Mouse (Mus musculus): ENCODE measurements at regions not wholly inside any gene's neighbourhood (a gene's known extent, or its start where the extent isn't known, plus 50 kb on each side); places are given as distances from the start of the nearest gene placed in this dataset.

DNA sequence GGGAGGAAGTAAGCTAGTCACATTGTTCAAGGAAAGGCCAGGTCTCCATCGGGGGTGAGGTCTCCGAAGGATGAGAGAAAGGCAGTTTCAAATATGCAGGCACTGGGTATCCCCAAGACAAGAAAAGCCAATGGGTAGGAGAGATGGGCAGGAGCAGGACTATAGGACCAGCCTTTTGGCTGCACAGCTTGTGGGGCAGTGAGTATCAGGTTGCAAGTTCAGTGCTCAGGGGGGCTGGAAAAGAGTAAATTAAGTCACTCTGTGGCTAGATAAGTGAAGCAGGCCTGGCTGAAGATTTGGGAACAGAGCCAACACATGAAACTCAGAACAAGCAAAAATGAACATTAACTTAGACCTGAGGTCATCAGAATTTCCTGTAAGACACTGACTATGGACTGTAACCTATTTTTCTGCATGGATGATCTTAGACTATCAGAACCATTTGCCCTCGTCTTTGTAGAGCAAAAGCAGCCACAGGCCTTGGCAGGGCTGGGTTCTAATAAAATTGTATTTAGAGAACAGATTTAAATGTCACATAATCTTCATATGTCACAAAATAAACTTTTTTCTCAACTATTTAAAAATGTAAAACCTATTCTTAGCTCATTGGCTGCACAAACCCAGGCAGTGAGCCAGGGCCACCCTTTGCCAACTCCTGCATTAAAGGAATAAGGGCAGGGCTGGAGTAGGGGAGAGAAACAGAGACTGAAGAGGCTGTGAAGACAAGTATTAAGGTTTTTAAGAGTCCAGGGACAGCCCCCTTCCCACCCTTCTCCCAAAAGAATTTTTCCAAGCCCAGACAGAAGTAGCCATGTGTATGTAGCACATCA, 354.0 kb upstream of the Tmc3 start:
- peak; percentile 50 to 52 for DNase-seq
- intact Hi-C loops (cut with DNase I) = no loop called here

DNA sequence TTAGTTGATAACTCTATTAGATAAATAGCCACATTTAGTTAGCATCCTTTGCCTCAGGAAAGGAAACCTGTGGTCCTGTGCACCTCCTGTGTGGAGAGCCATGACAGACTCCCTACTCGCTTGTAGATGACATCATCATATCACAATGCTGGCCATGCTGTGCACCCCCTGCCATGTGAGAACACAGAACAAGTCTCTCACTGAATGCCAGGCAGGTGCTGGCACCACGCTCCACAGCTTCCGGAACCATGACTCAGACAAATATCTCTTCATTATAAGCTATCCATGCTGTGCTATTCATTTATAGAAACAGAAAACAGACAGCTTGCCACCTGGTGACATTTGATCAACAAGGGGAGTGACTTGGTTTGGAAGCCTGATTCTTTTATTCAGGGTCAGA, 349.1 kb upstream of the Tmc3 start:
- no peak for DNase-seq
- intact Hi-C loops (cut with DNase I) = no loop called here

DNA sequence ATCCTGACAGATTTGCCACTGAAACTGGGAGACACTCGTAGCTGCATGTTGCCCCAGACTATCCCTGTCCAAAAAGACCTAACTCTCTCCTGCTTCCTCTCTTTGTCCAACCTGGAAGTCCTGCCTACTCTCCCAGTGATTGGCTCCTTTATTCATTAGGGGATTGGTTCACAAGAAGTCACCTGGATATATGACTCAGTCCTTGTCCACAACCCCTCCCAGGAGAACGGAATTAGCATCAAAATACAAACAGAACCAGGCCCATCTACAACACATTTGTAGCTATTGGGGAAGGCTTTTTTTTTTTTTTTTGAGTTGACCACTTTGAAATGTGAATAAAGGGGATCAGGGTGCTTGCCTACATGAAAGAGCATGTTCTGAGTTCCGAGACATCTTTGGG, 347.4 kb upstream of the Tmc3 start:
- intact Hi-C loops (cut with DNase I) = no loop called here
- no peak for DNase-seq

DNA sequence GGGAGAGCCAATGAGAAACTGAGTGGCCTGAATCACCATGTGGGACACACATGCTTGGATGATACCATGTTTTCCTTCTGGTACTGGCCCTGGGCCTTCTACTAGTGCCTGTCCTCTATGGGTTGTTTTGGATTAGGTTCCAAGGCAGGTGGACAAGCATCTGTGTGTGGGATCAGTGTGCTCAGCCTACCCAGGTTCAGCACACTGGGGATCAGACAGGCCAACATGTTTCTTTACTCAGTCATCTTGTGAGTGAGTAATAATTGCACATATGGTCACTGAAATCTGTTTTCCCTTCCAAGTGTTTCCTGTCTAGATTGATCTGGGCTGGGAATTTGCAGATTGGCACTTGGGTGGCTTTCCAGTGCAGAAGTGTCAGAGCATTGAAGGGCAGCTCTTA, 346.6 kb upstream of the Tmc3 start:
- intact Hi-C loops (cut with DNase I) = no loop called here
- DNase-seq = no peak

DNA sequence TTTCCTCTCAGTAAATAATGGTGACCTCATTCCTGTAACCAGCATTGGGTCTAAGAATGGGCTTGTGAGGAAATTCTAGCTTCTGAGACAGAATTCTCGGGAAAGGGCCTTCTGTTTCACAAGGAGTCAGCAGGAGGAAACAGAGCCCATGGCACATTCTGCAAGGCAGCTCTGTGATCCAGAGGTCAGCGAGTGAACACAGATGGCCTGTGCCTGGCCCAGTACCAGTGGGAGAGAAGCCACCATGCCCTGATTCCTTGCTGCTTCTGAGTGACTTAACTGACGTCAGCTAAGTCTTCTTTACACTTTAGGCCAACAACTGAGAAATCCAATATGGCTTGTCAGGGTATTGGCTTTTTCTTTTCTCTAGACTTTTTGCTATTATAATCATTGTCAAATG, 342.5 kb upstream of the Tmc3 start:
- peak; percentile 72 to 76 for DNase-seq

DNA sequence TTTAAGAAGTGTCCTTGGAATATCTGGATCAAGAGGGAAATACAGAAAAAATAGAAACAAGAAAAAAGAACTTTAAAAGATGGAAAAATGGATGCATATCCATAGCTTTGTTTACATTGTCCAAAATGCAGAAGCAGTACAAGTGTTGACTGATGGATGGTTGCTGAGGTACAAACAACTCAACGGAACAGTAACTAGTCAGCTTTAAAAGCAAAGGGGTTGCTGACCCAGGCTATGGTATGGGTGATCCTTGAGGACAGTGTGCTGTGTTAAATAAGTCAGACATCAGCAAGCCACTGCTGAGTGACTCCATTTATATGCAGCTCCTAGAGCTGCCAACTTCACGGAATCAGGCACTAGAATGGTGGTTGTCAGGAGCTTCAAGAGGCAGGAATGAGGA, 338.9 kb upstream of the Tmc3 start:
- intact Hi-C loops (cut with DNase I) = no loop called here

More for the DNA sequence above, 342.5 kb upstream of the Tmc3 start:
- intact Hi-C loops (cut with DNase I) = no loop called here

DNA sequence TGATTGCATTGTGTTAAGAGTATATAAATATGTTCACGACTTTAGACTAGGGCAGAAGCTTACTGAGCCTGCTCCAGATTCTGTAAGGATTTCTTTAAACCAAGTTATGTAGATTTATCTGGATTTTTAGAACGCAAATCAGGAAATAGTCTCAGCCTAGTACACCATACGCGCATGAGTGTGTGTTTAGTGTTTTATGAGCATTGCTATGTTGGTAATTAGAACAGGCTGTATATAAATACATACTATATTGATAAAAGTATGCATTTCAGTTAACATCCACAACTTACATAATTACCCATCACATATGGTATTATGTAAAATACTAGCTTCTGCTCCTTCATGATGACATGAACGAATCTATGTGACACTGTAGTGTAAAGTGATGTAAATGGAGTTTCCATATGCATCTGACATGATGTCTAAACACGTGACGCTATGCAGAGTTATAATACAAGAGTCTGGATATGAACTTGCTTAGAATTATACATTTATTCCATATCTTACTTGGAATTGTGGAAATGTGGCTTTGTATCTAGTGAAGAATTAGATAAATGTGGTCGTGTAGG, 332.6 kb upstream of the Tmc3 start:
- DNase-seq = no peak
- intact Hi-C loops (cut with DNase I) = no loop called here

More for the DNA sequence above, 338.9 kb upstream of the Tmc3 start:
- no peak for DNase-seq

DNA sequence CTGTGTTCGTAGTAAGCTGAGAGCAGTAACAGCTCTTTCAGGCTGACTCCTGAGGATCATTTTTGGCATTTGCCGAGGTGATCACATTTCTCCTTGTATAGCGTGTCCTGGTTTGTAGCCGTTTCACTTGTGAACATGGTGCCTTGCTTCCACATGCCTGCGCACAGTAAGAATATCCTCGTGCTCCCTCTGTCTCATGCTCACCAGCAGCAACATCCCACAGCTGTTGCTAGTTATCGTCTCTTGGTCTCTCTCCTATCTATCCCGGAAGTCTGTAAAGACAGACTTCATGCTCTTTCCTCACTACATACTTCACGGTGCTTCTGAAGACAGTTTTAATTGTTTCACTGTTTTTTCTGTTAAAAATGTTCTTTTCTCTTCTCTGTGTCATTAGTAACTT, 331.7 kb upstream of the Tmc3 start:
- DNase-seq = peak in 1 of 2 experiments; percentile 17
- intact Hi-C loops (cut with DNase I) = no loop called here

DNA sequence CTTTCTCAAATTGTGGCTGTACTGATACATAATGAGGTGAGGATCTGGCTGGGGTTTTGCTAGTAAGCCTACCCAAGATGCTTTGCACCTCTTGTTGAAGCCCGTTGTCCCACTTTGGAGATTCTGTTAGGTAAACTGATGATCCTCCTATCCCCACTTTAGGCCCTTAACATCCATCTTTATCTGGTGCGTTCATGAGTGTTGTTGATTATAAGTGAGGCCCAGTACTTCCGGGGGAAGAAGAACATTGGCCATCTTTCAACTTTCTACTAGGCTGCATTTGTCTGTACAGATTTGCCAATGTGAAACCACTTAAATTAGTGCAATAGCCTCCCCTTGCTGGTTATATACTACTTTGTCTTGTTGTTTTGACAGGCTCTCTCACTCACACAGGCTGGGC, 331.3 kb upstream of the Tmc3 start:
- DNase-seq = no peak
- intact Hi-C loops (cut with DNase I) = no loop called here

DNA sequence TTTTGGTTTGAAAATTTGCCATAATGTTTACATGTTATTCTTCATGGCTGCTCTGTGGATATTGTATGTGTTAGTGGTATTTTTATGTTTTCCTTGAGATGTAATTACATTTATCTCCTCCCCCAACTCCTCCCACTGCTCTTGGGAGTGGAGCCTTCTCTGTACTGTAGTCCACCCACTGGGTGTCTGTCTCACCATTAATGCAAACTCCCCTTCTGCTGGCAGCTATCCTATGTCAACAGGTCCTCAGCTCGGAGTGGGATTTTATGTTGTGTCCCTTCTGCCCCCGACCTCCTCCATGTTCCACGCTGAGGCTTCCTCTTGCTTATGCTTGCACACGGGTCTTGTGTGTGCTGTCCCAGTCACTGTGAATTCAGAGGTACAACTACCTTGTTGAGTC, 330.3 kb upstream of the Tmc3 start:
- intact Hi-C loops (cut with DNase I) = no loop called here
- no peak for DNase-seq

DNA sequence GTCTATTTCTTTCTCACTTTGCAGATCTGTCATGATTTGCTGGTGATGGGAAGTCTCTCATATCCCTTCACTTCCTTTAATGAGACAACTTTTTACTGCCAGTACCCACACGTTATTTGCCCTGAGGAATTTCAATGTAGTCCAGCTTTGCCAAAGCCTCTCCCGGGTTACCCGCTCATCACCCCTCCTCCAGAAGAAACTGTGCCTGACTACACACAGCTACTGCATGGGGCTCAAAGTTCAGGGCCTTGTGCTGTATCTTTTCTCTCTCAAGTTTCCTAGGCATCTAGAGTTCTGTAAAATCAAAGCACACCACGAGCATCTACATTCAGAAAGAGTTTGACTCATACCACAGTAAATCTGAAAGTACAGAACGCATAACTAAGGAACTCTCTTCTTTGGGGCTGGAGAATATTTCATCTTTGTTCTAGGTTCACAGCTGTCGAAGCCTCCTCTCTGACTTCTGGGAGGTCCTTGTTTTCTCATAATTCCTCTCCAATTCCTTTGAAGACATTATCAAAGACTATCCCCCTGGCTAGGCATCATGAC, 328.4 kb upstream of the Tmc3 start:
- intact Hi-C loops (cut with DNase I) = no loop called here
- DNase-seq = no peak

DNA sequence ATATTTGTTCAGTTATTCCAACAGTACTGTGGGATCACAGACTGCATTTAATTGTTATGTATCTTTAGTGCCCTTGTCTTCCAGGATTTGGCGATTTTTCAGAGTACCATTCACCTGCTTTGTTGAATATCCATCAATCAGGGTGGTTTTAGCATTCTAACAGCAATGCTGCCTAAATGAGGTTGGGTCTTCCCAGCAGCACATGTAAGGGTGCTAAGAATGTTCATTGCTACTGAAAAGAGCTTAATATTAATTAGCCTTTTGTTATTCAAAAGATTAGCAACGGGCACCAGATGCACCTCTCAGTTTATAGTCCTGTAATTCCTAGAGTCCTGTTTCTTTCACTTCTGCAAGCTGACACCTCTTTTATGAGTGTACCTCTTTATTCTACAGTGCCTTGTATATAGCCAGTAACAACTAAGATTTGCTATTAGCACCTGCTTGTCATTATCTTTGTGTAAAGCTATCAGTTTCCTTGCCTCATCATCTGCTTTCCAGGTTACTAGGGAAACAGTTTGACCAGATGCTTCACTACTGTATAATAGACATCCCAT, 326.3 kb upstream of the Tmc3 start:
- DNase-seq = no peak
- intact Hi-C loops (cut with DNase I) = no loop called here

DNA sequence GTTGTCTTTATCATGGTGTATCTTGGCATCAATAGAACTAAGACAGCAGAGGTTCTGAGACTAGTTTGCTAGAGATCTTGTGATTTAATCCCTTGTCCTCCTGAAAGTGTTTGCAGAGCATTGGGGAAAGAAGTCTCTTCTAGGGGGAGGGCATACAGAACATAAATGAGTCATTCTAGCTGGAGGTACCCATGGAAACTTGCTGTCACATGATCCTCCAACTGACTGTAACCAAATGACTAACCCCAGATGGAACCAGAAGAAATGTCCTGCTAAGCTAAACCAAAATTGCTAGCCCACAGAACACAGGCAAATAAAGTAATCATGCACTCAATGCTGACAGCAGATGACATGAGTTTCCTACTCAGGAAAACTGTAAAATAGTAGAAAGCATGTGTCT, 323.2 kb upstream of the Tmc3 start:
- no peak for DNase-seq
- intact Hi-C loops (cut with DNase I) = no loop called here

DNA sequence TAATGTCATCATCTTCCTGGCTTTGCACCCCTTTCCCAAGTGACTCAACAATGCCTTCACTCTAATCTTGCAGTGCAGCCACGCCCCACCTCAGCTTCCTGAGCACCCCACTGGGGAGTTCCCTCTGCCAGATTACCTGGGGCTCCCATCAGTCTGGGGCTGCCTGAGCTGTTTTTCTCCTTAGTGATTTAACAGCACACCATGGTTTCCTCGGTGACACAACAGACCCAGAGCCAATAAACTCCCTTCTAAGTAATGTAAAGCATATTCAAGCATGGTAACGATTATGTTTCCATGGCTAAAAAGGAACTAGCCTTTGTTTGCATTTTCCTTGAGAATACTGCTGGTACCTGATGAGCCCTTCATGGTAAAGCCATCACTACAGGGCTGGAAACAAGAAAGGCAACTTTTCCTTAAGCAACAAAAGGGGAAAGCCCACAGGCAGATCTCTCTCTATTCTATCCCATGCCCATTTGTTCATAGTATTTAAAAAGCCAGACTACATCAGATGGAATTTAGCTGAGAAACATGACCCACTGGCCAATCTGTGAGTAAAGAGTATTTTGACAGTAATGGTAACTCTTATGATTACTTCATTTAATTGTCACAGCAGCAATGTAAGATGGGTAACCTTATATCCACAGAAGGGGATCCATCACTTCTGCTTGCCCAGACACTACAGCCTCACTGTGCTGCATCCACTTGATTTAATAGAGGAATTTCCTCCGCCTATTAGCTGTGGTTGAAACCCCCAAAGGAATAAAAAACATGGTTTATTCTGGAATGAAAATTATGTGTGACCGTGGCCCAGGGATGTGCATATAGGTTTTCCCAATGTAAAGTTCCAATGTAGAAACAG, 294.6 kb upstream of the Tmc3 start:
- intact Hi-C loops (cut with DNase I) = no loop called here
- peak; percentile 13 to 14 for DNase-seq

DNA sequence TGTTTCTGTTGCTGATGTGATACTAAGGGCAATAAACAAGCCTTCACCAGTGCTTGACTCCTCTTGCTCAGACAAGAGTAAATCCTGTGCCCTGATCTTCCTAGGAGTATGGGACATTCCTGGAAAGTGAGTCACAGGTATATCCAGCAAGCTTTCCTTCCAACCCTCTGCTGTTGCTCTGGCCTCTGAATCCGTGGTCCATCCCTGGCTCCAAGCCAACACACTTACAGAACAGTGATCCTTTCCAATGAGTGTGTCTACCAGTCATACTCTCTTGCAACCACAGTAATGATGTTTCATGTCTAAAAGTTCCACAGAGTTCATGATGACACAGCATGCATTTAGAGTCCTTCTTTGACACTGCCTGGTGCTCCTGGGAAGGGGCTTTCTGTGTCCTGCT, 277.6 kb upstream of the Tmc3 start:
- DNase-seq = no peak
- intact Hi-C loops (cut with DNase I) = no loop called here

DNA sequence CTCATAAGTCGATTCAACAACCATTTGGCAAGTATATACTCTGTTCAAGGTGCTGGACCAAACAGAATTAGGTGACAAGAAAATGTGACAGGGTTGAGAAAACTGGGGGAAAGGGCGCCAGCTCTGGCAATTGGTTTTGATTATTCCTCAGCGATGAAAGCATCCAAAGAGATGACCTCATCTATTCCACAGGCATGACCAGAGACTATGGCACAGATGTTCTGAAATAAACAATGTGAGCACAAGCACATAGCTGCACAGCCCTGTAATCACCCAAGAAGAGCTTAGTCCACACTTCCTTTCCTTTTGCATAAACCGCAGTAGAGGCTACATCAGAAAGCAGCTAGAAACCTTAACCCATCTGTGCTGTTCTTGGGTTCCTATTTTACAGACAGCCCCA, 272.6 kb upstream of the Tmc3 start:
- peak; percentile 8 to 14 for DNase-seq
- intact Hi-C loops (cut with DNase I) = no loop called here

DNA sequence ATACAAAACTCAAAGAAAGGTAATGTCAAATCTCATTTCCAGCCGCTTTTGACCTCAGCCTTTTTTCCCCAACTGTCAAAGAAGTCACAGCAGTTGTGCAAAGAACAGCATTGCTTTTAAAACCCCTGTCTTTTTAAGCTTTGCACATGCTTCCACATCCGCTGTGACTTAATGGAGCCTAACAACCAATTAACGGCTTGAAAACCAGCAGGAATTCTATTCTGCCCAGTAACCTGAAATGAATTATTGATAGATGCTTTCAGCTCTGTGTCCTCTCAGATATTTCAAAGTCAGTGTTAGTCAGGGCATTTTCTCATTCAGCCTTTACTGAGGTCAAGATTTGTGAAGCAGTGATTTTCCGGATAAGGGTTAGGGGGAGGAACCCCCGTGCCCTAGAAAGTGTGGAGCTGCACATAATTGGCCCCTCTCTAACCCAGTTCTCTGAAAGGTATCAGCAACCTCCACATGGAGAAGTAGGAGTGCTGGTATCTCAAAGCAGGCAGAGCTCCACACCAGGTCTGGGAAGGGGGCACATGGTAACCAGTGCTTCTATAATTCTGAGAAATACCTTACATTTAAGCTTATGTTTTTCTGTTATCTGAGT, 254.8 kb upstream of the Tmc3 start:
- DNase-seq = no peak
- intact Hi-C loops (cut with DNase I) = no loop called here

DNA sequence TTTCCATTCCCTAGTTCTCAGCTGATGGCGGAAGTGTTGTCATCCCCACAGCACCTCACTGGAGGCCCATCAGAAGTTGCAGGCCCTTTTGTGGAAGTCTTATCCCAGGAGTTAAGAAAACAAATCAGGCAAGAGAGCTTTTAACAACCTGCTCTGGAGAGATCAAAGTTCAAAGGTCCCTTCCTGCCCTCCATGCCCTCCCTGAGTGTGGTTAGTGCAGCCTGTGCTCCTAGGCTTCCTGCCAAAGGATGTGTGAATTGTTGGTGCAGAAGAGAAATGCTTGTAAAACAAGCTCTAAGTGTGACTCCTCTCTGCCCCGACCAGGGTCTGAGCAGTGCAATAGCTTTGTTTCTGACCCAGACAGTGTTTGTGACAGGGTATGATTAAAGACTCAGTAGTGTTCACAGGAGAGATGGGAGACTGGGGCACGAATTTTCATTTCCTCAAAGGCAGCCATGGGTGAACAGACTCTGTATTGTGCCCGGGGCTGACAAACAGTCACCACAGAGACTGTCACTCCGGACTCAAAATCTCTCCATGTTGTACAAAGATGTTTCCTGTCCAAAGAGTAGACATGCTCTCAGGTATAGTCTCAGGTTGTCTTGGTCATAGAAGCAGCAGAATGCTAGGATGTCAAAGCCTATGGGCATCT, 237.5 kb upstream of the Tmc3 start:
- DNase-seq = no peak
- intact Hi-C loops (cut with DNase I) = no loop called here

DNA sequence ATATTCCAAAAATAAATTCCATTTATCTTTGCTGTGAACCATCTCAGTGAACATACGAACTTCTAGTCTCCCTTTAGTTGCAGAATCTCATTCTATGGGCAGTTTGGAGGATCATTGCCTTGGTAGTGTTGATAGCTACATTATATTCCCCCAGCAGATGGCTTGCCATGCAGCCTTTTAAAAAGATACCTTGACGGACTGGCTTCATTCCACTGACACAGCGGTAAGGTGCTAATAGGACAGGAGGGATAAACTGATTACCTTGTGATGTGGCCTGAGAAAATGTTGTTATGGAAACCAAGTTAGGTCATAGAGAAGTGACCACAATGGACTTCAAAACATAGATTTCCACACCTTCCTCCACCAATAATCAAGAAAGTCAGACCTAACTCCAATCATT, 215.5 kb upstream of the Tmc3 start:
- intact Hi-C loops (cut with DNase I) = no loop called here
- no peak for DNase-seq

DNA sequence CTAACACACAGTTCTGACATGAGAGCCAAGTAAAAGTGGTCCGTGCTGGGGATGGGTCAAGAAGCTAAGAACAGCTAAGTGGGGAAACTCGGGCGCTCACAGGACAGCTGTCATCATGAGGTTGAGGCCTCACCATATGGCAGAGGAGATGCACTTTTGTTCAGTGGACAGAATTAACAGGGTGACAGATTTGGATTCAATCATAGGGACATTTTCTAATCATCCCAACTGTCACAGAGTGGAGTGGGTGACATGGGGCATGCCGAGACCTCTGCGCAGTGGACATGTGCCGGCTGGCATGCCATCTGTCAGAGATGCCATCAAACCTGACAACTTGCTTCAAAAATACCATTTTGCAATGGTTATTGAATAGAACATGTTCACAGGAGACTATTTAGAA, 215.1 kb upstream of the Tmc3 start:
- intact Hi-C loops (cut with DNase I) = no loop called here
- no peak for DNase-seq
